Mouse (Mus musculus): ENCODE data around the gene Samsn1.

Samsn1 gene

DNA sequence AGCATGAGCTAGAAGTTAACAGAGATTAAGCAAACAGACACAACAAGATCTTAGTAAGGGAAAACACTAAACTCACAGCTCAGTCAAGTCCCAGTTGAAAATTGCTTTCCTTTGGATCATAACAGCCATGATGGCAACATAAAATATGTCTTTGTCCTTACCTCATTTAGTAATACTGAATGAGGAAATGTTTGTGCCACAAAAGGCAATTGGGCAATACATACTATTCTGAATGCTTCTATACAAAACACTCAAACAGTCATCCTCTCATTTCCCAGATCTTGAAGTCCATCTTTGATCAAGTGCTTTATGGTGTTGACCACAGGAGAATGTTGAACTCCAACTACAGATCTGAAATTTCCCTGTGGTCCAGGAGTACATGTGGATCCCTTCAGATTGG is 88.7 kb downstream of the Samsn1 start:
- DNase-seq (ENCODE audit: low spot score in 2 of 2) = no peak

DNA sequence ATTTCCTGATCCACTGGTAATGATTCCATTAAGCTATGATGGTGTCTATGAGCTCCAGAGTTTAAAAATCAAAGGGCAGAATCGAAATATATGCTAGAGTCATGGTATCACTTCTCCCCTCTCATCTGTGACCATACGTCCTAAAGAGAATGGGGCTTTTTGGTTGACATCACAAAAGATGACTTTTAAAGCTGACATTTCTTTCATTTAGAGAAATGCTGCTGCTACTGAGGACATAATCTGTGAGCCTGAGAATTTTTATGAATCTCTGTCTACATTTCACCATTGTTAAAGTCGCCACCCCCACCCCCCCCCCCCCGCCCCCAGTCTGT is 91.9 kb downstream of the Samsn1 start:
- DNase-seq (ENCODE audit: low spot score in 2 of 2) = no peak

GRCm38 (mm10) chr16:75929536-75930221 is 92.4 kb downstream of the Samsn1 start:
- no peak for DNase-seq (ENCODE audit: low spot score in 2 of 2)

DNA sequence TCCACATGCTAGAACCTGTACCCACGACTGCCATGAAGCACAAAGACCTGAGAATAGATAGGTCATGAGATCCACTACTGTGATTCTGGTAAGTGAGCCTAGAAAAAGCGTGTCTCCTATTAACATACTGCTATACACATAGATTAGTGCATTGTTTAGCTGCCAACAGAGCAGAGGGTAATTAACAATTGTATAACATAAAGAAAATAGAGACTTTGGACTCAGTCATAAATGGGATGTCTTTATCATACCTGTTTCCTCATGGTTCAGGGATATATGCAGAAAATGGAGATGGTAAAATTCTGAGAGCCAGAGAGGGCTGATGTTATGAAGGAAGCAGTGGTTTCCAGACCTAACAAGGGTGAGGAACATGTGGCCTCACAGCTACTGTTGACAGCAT is 95.6 kb downstream of the Samsn1 start:
- DNase-seq (ENCODE audit: low spot score in 2 of 2) = no peak

- DNase-seq (ENCODE audit: low spot score in 2 of 2) = peak; percentile 25 to 52
Measured at GRCm38 (mm10) chr16:75920870-75921269, 101.2 kb downstream of the Samsn1 start.

- DNase-seq (ENCODE audit: low spot score in 2 of 2) = no peak
Measured at GRCm38 (mm10) chr16:75919298-75919697, 102.8 kb downstream of the Samsn1 start.

GRCm38 (mm10) chr16:75917712-75918111 is 104.4 kb downstream of the Samsn1 start:
- DNase-seq (ENCODE audit: low spot score in 2 of 2) = peak in 1 of 2 experiments; percentile 19

- no peak for DNase-seq (ENCODE audit: low spot score in 2 of 2)
Measured at GRCm38 (mm10) chr16:75912051-75912450, 110.0 kb downstream of the Samsn1 start.

GRCm38 (mm10) chr16:75908635-75909494 is 113.2 kb downstream of the Samsn1 start:
- peak; percentile 77 for DNase-seq (ENCODE audit: low spot score in 2 of 2)

DNA sequence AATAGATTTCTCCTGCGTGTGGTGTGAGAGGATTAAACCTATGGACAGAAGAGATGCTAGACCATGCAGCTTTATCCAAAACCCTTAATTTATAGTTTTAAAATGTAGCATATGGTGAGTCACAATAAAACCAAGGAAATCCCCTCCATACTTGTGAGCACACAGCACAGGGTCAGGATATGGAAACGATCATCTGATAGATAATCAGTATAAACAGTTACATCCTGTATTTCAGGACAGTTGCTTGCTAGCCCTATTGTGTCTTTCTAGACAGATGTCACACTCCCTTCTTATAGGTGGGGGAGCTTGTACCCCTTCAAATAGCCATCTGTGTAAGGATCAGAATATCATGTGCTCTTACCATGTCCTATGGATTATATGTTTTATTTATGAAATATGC is 115.3 kb downstream of the Samsn1 start:
- DNase-seq (ENCODE audit: low spot score in 2 of 2) = no peak

DNA sequence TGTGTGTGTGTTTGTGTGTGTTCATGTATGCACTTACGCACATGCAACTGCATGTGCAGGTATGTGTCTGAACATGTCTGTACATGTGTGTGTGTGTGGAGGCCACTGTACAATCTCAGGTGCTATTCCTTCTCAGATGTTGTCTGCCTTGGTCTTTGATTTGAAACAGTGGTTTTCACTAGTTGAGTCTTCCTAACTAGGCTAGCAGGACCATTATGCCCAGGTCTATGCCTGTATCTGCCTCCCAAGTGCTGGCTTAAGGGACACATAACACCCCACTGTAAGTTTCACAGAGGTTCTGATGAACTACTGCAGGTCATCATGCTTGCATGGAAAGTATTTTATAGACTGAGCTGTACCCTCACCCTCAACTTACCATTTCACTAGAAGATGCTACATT is 115.8 kb downstream of the Samsn1 start:
- no peak for DNase-seq (ENCODE audit: low spot score in 2 of 2)

GRCm38 (mm10) chr16:75905324-75905723 is 116.8 kb downstream of the Samsn1 start:
- no peak for DNase-seq (ENCODE audit: low spot score in 2 of 2)

- no peak for DNase-seq (ENCODE audit: low spot score in 2 of 2)
Measured at GRCm38 (mm10) chr16:75904072-75904471, 118.0 kb downstream of the Samsn1 start.

DNA sequence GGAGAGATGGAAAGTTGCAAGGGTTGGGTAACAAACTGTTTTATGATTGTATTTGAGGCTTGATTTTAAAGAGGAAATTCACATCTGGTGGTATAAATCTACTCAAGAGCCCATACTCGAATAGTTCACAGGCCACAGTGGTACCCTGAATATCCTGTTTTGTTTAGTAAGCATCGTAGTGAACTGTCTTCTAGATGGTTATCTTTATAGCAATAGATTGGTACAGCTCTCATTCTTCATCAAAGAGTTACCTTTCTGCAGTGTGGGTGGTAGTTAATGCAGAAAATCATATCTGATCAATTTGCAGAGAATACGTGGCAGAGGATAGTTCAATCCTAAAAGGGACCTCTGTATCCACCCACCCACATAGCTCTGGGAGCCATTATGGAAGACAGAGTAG is 119.1 kb downstream of the Samsn1 start:
- DNase-seq (ENCODE audit: low spot score in 2 of 2) = no peak

GRCm38 (mm10) chr16:75899885-75900620 is 122.0 kb downstream of the Samsn1 start:
- no peak for DNase-seq (ENCODE audit: low spot score in 2 of 2)

DNA sequence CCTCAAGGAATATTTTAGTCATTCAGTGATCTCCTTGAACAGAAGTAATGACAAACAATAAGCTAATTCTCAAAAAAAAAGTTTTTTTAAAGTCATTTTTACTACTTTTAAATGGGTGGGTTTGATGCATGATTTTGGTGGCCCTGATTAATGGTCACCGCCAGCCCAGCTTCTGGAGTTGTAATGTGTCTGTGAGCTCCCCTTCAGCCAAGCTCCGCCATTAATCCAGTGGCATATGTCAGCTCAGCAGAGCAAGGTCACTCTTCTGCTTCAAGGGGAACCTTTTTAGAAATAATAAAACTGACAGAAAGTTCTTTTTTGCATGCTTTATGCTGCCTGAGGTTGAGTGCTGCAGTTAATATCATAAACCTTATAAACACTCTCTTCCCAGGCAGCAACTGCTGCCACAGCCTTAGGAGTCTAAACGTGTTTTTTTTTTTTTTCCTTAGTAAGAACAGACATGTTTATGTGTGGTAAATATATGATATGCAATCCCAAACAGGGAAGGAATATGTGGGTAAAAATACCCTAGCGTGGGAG is 124.2 kb downstream of the Samsn1 start:
- DNase-seq (ENCODE audit: low spot score in 2 of 2) = no peak

- no peak for DNase-seq (ENCODE audit: low spot score in 2 of 2)
Measured at GRCm38 (mm10) chr16:75894263-75894901, 127.7 kb downstream of the Samsn1 start.

DNA sequence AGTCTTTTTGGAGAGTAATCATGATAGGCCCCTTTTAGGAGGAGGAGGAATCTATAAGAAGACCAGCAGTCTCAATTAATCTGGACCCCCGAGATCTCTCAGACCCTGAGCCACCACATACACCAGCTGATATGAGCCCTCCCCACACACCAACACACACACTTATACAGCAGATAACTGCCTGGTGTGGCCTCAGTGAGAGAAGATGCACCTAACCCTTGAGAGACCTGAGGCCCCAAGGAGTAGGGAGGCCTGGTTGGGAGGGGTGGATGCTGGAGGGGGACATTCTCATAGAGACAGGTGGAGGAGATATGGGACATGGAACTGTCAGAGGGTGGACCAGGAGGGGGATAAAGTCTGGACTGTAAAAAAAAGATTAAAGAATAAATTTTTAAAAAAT is 128.6 kb downstream of the Samsn1 start:
- no peak for DNase-seq (ENCODE audit: low spot score in 2 of 2)

DNA sequence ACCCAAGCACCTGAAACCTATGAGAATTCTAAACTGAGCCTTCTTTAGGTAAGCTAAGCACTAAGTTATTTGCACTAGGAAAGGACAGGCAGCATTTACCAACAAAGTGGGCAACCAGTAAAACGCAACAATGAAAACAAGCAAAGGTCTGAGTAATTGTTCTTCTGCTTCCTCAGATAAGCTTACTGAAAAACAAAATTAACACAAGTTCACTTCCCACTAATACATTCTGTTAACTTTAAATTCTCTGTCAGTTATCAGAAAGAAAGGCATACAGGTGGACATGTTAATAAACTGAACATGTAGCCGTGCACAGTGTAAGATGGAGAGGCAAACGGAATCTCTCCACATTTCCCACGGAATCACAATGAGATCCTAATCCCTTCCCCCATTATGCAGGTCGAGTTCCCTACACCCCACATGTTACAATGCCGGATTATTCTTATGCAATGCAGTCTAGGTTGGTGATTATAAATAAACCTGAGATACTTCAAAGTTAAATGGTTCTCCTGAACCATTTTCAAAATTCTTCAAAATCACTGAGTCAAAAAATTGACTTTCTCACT is 132.9 kb downstream of the Samsn1 start:
- no peak for DNase-seq (ENCODE audit: low spot score in 2 of 2)

- no peak for DNase-seq (ENCODE audit: low spot score in 2 of 2)
Measured at GRCm38 (mm10) chr16:75887203-75887602, 134.9 kb downstream of the Samsn1 start.

DNA sequence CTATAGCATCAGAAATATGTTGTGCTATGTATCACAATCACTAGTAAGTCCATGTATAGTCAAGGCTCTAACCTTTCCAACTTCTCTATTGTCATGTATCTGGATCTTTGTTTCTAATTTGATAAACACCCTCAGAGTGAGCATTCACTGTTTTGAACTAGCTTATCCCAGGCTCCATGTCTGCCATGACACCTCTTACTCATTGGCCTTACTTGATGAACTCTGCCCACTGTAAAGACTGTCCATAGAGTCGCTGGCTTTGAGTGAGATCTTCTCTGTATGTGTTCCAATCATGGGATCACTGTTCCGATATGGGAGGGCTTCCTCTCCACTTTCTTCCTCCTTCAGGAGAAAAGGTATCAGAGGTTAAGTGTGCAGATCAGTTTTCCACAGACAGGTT is 143.2 kb downstream of the Samsn1 start:
- no peak for DNase-seq (ENCODE audit: low spot score in 2 of 2)
